Mouse (Mus musculus) heart, embryonic 14.5 days (tissue): ENCODE results near the gene Lrrc4. TPM values are rescaled to one million over a fixed set of nuclear protein-coding genes. Genes with fewer than 3 reads are reported as not detected.

Experiments used
- ATAC-seq: fragments of 200-750 bp; cut with Nextera tagmentation; 2 replicates; pipeline ENCODE4 v1.8.0; 2017; ENCODE audit warnings: low read depth, moderate TSS enrichment; ENCODE audit not compliant: insufficient number of reproducible peaks, insufficient read depth, low FRiP score
- H3K27ac ChIP-seq, 2 experiments: fragments of 200-500 bp in 1 of 2; fragments of 300-500 bp in 1 of 2; sonication (generic) in 1 of 2; replicated peaks in 1 of 2; 2 replicates each; pipeline ENCODE4 v1.5.1; 2012 to 2014; ENCODE audit warnings: low read depth in 2 of 2, low read length in 2 of 2, control low read depth in 1 of 2, mild to moderate bottlenecking in 1 of 2, mixed read lengths in 1 of 2; ENCODE audit not compliant: control insufficient read depth in 1 of 2, insufficient read depth in 1 of 2
- H3K27me3 ChIP-seq: fragments of 300-500 bp; sonication (generic); 2 replicates; pipeline ENCODE4 v1.6.1; 2014; ENCODE audit warnings: mild to moderate bottlenecking, low read length, control low read depth; ENCODE audit not compliant: control insufficient read depth, insufficient read depth
- H3K36me3 ChIP-seq: fragments of 300-500 bp; sonication (generic); 2 replicates; pipeline ENCODE4 v1.6.1; 2014; ENCODE audit warnings: mild to moderate bottlenecking, control low read depth, low read length, mixed read lengths; ENCODE audit not compliant: control insufficient read depth, insufficient read depth
- H3K4me1 ChIP-seq, 2 experiments: fragments of 200-500 bp in 1 of 2; fragments of 300-500 bp in 1 of 2; sonication (generic) in 1 of 2; 2 replicates each; pipeline ENCODE4 v1.6.1; 2012 to 2014; ENCODE audit warnings: low read length in 2 of 2, control low read depth in 1 of 2, mixed read lengths in 1 of 2; ENCODE audit not compliant: control insufficient read depth in 2 of 2, insufficient read depth in 2 of 2
- H3K4me2 ChIP-seq: fragments of 300-500 bp; sonication (generic); 2 replicates; pipeline ENCODE4 v1.6.1; 2014; ENCODE audit warnings: mild to moderate bottlenecking, low read length
- H3K4me3 ChIP-seq, 2 experiments: fragments of 200-500 bp in 1 of 2; fragments of 300-500 bp in 1 of 2; sonication (generic) in 1 of 2; 2 replicates each; pipeline ENCODE4 v1.5.1; 2012 to 2014; ENCODE audit warnings: low read length in 2 of 2, mild to moderate bottlenecking in 2 of 2, control low read depth in 1 of 2, low read depth in 1 of 2, moderate library complexity in 1 of 2; ENCODE audit not compliant: control insufficient read depth in 1 of 2, insufficient read depth in 1 of 2
- H3K9ac ChIP-seq: fragments of 300-500 bp; sonication (generic); 2 replicates; pipeline ENCODE4 v1.6.1; 2014; ENCODE audit warnings: mild to moderate bottlenecking, low read length
- H3K9me3 ChIP-seq: fragments of 300-500 bp; sonication (generic); 2 replicates; pipeline ENCODE4 v1.6.1; 2016; ENCODE audit warnings: low read length, control low read depth; ENCODE audit not compliant: control insufficient read depth
- WGBS: fragments of 180-500 bp; shearing (Covaris S2); extraction: QIAGEN DNeasy Blood & Tissue Kit; methylation state at CpG from one replicate; pipeline ENCODE4 v1.1.7; 2014; 5-methylcytosine and 5-hydroxymethylcytosine counted together
- polyA plus RNA-seq: library from polyadenylated mRNA; unstranded; fragments of >200 nt; fragmentation: Nextera tagmentation; extraction: Ambion mirVana; gene quantifications from 2 replicates; pipeline ENCODE4 v1.2.1, GENCODE M21; 2014

Gene Lrrc4
- polyA plus RNA-seq, 1 experiment from 2014 or later = 0.45 TPM

DNA sequence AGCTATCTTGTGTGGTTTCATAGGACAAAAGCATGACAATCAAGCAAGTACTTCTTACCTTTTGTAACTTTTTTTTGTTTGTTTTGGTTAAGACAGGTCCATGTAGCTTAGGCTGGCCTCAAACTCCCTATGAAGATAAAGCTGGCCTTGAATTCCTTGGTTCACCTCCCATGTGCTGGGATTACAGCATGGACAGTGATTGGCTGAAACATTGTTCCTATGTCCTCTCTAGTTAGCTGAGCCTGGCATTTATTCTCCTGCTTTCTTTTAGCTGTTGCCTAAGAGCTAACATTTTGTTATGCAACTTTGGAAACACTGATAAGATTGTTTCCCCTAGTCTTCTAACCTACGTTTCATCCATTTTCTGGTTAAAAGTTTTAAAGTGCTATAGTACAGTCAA is 93.9 kb downstream of the Lrrc4 start:
- Histone ChIP-seq H3K9me3 (no peaks in the 10 kb centered on the region), H3K4me3 (no peak overlapping the region), H3K4me1 (peaks cover 0 to 4% of the 10 kb centered on the region in 2 experiments; a peak in 1 of 4 replicates), H3K9ac (no peak overlapping the region), H3K27ac (no peak overlapping the region), H3K27me3 (no peaks in the 10 kb centered on the region), H3K4me2 (no peak overlapping the region), H3K36me3 (no peaks in the 10 kb centered on the region)
- no peak for ATAC-seq
- WGBS = 62% methylated on average over 1 of the region's 1 CpGs

DNA sequence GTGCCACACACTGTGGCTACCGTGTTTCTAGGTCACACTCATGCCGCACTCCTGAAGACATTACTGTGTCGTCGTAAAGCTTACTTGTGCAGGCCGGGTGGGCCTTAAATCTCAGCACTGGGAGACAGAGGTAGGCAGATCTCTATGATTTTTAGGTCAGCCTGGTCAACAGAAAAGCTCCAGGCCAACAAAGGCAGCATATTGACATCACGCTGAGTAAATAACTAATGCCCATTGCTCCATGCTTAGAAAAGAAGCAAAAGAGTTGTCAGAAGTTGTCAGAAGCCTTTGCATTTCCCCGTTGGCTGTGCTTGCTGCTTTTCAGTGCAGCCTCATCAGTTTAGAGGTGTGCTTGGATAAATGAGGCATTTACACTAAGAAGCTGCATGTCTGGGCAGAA is 94.9 kb downstream of the Lrrc4 start:
- Histone ChIP-seq H3K27me3 (no peaks in the 10 kb centered on the region), H3K4me2 (no peak overlapping the region), H3K27ac (no peak overlapping the region), H3K36me3 (no peaks in the 10 kb centered on the region), H3K9me3 (no peaks in the 10 kb centered on the region), H3K4me3 (no peak overlapping the region), H3K4me1 (peaks cover 3 to 6% of the 10 kb centered on the region in 2 experiments), H3K9ac (no peak overlapping the region)
- ATAC-seq = no peak
- WGBS = 87% methylated on average over 7 of the region's 7 CpGs

DNA sequence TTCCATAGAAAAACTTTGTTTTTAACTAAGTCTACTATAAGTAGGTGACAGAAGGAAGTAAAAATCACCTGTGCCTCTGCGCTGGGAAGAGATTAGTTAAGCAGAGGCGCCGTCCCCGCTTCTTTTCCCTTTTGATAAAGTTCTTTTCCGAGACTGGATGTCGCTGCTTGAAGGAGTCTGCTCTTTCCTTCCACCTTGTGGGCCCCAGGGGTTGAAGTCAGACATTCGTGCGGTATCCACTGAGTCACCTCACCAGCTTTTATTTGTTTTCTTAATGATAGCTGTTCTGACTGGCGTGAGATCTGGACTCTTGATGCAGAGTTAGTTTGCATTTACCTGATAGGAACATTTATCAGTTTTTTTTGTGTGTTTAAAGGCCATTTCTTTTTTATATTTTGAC is 96.4 kb downstream of the Lrrc4 start:
- H3K27me3 ChIP-seq = no peaks in the 10 kb centered on the region
- no peaks in the 10 kb centered on the region for H3K9me3 ChIP-seq
- H3K27ac ChIP-seq = no peak overlapping the region
- peaks cover 4 to 11% of the 10 kb centered on the region in 2 experiments for H3K4me1 ChIP-seq
- no peak overlapping the region for H3K4me2 ChIP-seq
- H3K9ac ChIP-seq = no peak overlapping the region
- ATAC-seq = no peak
- H3K36me3 ChIP-seq = no peaks in the 10 kb centered on the region
- WGBS = 45% methylated on average over 9 of the region's 9 CpGs
- no peak overlapping the region for H3K4me3 ChIP-seq

DNA sequence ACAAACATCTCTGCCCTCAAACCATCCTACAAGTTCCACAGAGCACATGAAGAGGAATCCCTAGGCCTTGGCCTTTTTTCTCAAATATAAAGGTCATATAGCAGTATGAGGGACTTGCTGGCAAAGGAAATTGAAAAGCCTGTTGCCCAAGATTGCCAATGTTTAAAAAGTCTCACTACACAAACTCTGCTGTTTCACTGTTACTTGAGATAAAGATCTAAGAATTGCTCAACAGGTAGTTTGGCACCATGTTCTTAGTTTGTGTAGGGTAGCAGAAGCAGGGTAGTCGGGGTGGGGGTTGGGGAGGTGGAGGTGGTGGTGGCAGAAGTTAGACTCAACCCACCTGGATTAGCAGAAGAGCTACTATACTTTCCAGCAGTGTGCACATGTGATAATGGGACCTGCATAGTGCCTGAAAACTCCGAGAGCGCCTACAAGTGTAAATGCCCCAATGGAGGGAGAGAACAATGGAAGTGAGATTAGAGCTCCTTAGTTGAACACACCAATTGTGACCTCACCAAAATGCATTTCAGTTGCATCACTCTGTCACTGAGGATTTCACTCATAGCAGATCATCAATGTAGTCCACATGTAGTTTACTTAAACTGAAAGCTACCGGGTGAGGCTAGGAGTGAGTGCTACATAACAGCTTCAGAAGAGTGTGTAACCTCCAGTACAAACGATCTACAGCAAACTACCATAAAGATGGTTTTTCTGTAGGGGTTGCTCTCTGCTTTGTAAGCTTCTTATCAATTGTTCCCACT is 97.5 kb downstream of the Lrrc4 start:
- no peak overlapping the region for H3K9ac ChIP-seq
- ATAC-seq = no peak
- no peak overlapping the region for H3K4me3 ChIP-seq
- H3K36me3 ChIP-seq = no peaks in the 10 kb centered on the region
- WGBS = 78% methylated on average over 5 of the region's 5 CpGs
- no peak overlapping the region for H3K4me2 ChIP-seq
- no peak overlapping the region for H3K27ac ChIP-seq
- no peaks in the 10 kb centered on the region for H3K27me3 ChIP-seq
- peaks cover 4 to 18% of the 10 kb centered on the region in 2 experiments for H3K4me1 ChIP-seq
- H3K9me3 ChIP-seq = no peaks in the 10 kb centered on the region

DNA sequence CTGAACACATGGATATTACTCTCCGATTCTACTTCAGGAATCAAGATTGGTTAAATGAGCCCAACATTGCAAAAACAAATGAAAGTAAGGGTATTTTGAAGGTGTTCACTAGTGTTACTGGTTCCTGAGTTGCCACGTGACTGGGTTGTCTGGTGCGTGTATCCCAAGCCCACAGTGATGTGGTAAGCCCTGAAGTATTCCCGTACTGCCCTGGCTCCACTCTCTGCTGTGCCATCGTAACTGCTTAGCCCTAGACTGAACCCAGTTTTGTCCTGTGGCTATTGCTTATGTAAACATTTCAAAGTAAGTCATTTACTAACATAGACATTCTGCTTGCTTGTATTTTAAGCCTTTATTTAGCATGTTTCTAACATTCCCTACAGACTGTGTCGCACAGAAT is 100.3 kb downstream of the Lrrc4 start:
- ATAC-seq = no peak
- Histone ChIP-seq H3K4me3 (no peak overlapping the region), H3K4me2 (no peak overlapping the region), H3K4me1 (peaks cover 4 to 24% of the 10 kb centered on the region in 2 experiments), H3K27me3 (no peaks in the 10 kb centered on the region), H3K9ac (no peak overlapping the region), H3K9me3 (no peaks in the 10 kb centered on the region), H3K36me3 (no peaks in the 10 kb centered on the region; the same call in 1 of the 2 replicates), H3K27ac (no peak overlapping the region)
- WGBS = 90% methylated on average over 6 of the region's 6 CpGs

DNA sequence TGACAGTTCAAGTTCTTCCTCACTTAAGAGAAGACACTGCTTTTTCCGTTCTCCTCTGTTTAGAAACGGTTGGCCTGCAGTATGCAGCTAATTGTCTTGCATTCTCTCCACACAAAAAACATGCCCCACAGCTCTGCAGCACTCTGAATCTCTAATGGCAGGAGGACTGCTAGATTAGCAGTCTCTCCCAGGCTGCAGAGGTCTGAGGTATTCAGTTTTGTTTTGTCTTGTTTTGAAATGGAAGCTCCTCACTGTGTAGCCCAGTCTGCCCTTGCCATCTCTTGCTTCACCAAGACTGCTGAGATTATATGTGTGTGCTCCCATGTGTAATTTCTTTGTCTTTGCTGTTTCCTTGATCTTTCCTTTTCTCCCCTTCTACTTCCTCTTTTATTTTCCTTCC is 101.9 kb downstream of the Lrrc4 start:
- no peak overlapping the region for H3K4me2 ChIP-seq
- H3K9ac ChIP-seq = no peak overlapping the region
- H3K9me3 ChIP-seq = no peaks in the 10 kb centered on the region
- H3K36me3 ChIP-seq = peaks cover 5% of the 10 kb centered on the region
- no peak overlapping the region for H3K4me3 ChIP-seq
- peaks cover 4 to 20% of the 10 kb centered on the region in 2 experiments for H3K4me1 ChIP-seq
- H3K27me3 ChIP-seq = no peaks in the 10 kb centered on the region
- 24% methylated on average over 2 of the region's 2 CpGs for WGBS
- ATAC-seq = no peak
- no peak overlapping the region for H3K27ac ChIP-seq

DNA sequence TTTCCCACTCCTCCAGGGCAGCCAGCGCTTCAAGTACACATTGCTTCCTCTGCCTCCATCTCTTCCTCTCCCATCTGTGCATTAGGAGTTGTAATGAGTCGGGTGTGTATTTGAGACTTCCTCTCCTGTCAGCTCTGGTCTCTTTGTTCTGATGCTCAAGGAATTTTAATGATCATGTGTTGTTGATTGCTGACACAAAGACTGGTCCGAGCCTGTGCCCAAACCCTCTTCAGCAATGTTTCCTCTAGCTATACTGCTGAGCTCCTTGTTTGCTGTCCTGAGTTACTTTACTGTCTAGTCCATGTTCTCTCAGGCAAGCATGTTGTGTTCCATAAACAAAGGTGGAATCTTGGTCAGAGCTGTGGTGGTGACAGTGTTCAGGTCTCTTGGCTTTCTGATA is 102.3 kb downstream of the Lrrc4 start:
- H3K4me1 ChIP-seq = peaks cover 4 to 20% of the 10 kb centered on the region in 2 experiments
- no peak overlapping the region for H3K4me2 ChIP-seq
- no peak for ATAC-seq
- no peak overlapping the region for H3K27ac ChIP-seq
- no peak overlapping the region for H3K9ac ChIP-seq
- no peaks in the 10 kb centered on the region for H3K9me3 ChIP-seq
- no peak overlapping the region for H3K4me3 ChIP-seq
- 30% methylated on average over 3 of the region's 3 CpGs for WGBS
- no peaks in the 10 kb centered on the region for H3K27me3 ChIP-seq
- peaks cover 5% of the 10 kb centered on the region for H3K36me3 ChIP-seq

DNA sequence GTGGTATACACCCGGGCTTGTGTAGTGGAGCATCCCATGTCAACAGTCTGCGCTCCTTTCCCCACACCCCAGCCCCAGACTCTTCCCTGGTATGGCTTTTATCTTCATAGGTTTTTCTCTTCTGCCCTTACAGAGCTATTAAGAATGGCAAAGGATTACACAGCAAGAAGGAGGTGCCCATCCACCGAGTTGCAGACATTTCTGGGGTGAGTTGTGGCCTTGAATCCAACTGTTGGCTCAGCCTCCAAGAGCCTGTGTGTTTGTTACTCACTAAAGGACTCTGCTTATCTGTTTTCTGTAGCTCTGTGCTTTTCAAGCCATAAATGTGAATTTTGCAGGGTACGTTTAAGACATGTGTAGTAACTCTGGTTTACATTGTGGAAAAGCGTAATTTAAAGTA is 106.8 kb downstream of the Lrrc4 start:
- Histone ChIP-seq H3K9me3 (no peaks in the 10 kb centered on the region), H3K9ac (no peak overlapping the region), H3K4me3 (no peak overlapping the region), H3K27me3 (no peaks in the 10 kb centered on the region), H3K36me3 (peaks cover 5% of the 10 kb centered on the region), H3K4me2 (no peak overlapping the region), H3K4me1 (peaks cover 0 to 12% of the 10 kb centered on the region in 2 experiments; a peak in 3 of 4 replicates), H3K27ac (no peak overlapping the region)
- no peak for ATAC-seq
- 88% methylated on average over 5 of the region's 5 CpGs for WGBS
